In the genomic region with DNA sequence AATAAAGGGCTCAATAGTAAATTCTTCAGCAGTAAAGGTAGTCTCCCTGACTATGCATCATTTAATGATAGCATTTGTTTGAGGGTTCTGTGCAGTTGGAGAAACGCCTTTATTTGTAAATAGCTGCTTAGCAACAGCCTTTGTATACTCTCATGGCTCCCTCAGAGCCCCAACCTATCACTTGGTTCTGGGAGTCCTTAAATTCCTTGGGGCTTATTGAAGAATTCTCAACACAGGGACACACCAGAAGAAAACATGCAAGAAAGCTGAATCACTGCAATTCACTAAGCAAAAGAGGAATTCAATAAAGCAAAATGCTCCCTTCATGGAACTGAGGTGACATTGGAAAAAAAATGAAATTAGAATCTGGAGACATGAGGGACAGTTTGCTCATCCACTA, we compare ENCODE assay signal across 22 mouse cellular contexts.
"Had no signal": no experiment of that assay in that cellular context is flagged by ENCODE, and none has a peak within 500 bp of the region (broad histone marks: within the 10 kb centered on the region; RNA-seq: fewer than 3 reads in every experiment).

No protein-coding gene starts in this region.

- H3K36me3 ChIP-seq: kidney, embryonic 15.5 days; limb, embryonic 12.5 days; limb, embryonic 15.5 days; midbrain, embryonic 12.5 days; midbrain, embryonic 15.5 days; neural tube, embryonic 15.5 days had no signal

- H3K4me1 ChIP-seq: kidney, embryonic 15.5 days; limb, embryonic 12.5 days; midbrain, embryonic 12.5 days; midbrain, embryonic 15.5 days had no signal

- DNase-seq: kidney, adult 8-10 months; kidney, postnatal 14 days; kidney, postnatal 4 days; left cerebral cortex, postnatal 4 days; liver, postnatal 0 days; lung, embryonic 14.5 days; right cerebral cortex, adult 18-20 months; right cerebral cortex, postnatal 14 days; right cerebral cortex, postnatal 4 days; thymus, adult 2 months; thymus, postnatal 14 days had no signal

- H3K4me2 ChIP-seq: kidney, embryonic 15.5 days; limb, embryonic 12.5 days; limb, embryonic 15.5 days; liver, embryonic 11.5 days; lung, embryonic 14.5 days; midbrain, embryonic 12.5 days; midbrain, embryonic 15.5 days; neural tube, embryonic 15.5 days had no signal

- H3K9ac ChIP-seq: kidney, embryonic 15.5 days; limb, embryonic 12.5 days; limb, embryonic 15.5 days; liver, embryonic 14.5 days; liver, postnatal 0 days; lung, embryonic 14.5 days; midbrain, embryonic 12.5 days; midbrain, embryonic 15.5 days; neural tube, embryonic 15.5 days had no signal

- ATAC-seq: liver, postnatal 0 days; lung, postnatal 0 days; midbrain, embryonic 15.5 days had no signal

- H3K27ac ChIP-seq: kidney, embryonic 15.5 days; limb, embryonic 12.5 days; limb, embryonic 15.5 days; liver, embryonic 14.5 days; macrophage; midbrain, embryonic 12.5 days; midbrain, embryonic 15.5 days; neural tube, embryonic 15.5 days; stomach, postnatal 0 days had no signal

- H3K27me3 ChIP-seq: kidney, embryonic 15.5 days; limb, embryonic 12.5 days; limb, embryonic 15.5 days; midbrain, embryonic 12.5 days; midbrain, embryonic 15.5 days; neural tube, embryonic 15.5 days had no signal

- H3K9me3 ChIP-seq: kidney, embryonic 15.5 days; limb, embryonic 12.5 days; limb, embryonic 15.5 days; midbrain, embryonic 12.5 days; midbrain, embryonic 15.5 days; neural tube, embryonic 15.5 days had no signal

- H3K4me3 ChIP-seq: kidney, embryonic 15.5 days; limb, embryonic 12.5 days; limb, embryonic 15.5 days; midbrain, embryonic 12.5 days; midbrain, embryonic 15.5 days; neural tube, embryonic 15.5 days had no signal
